Mouse (Mus musculus) ES-E14 (cell line): ENCODE results near the gene Gart. TPM values are rescaled to one million over a fixed set of nuclear protein-coding genes. Genes with fewer than 3 reads are reported as not detected.

Source experiments
- DNase-seq: peaks from one replicate; pipeline ENCODE4 v3.0.0-alpha.2; 2013; ENCODE audit warnings: low read depth, low spot score
- H3K27ac ChIP-seq: 2 replicates; pipeline ENCODE4 v1.5.1; 2012; ENCODE audit warnings: low read depth, mild to moderate bottlenecking, low read length, moderate library complexity, mixed read lengths; ENCODE audit not compliant: poor library complexity, insufficient read depth, severe bottlenecking
- H3K36me3 ChIP-seq: 2 replicates; pipeline ENCODE4 v1.6.1; 2012; ENCODE audit warnings: mild to moderate bottlenecking, low read length, moderate library complexity, mixed read lengths; ENCODE audit not compliant: control insufficient read depth, poor library complexity, insufficient read depth, severe bottlenecking
- H3K4me1 ChIP-seq, 2 experiments: fragments of 150-350 bp in 1 of 2; sonication (generic) in 1 of 2; 2 replicates each; pipeline ENCODE4 v1.6.1; 2012; ENCODE audit warnings: low read length in 2 of 2, mild to moderate bottlenecking in 1 of 2, mixed read lengths in 1 of 2; ENCODE audit not compliant: control insufficient read depth in 2 of 2, insufficient read depth in 2 of 2, poor library complexity in 1 of 2
- H3K4me3 ChIP-seq, 2 experiments: fragments of 150-350 bp in 1 of 2; sonication (generic) in 1 of 2; 2 replicates each; pipeline ENCODE4 v1.5.1; 2012; ENCODE audit warnings: low read length in 2 of 2, low read depth in 1 of 2, mild to moderate bottlenecking in 1 of 2, mixed read lengths in 1 of 2; ENCODE audit not compliant: insufficient read depth in 1 of 2, poor library complexity in 1 of 2, severe bottlenecking in 1 of 2
- H3K9ac ChIP-seq: 2 replicates; pipeline ENCODE4 v1.6.1; 2012; ENCODE audit warnings: low read depth, mild to moderate bottlenecking, low read length, mixed read lengths; ENCODE audit not compliant: poor library complexity, insufficient read depth, severe bottlenecking
- H3K9me3 ChIP-seq: fragments of 150-350 bp; sonication (generic); 2 replicates; pipeline ENCODE4 v1.6.1; 2012; ENCODE audit warnings: low read depth, mild to moderate bottlenecking, low read length; ENCODE audit not compliant: control insufficient read depth, insufficient read depth
- CHD2 ChIP-seq: IDR thresholded peaks from 2 replicates; pipeline ENCODE4 v1.6.1; 2014; ENCODE audit warnings: mild to moderate bottlenecking, low read depth, low read length, inconsistent platforms
- HCFC1 ChIP-seq: IDR thresholded peaks from 2 replicates; pipeline ENCODE4 v1.6.1; 2012; ENCODE audit warnings: low read length, inconsistent platforms, borderline replicate concordance; ENCODE audit not compliant: insufficient read depth
- MAFK ChIP-seq: IDR thresholded peaks from 2 replicates; pipeline ENCODE4 v1.6.1; 2014; ENCODE audit warnings: mild to moderate bottlenecking, low read depth, low read length, inconsistent platforms; ENCODE audit not compliant: insufficient read depth
- ZC3H11A ChIP-seq: IDR thresholded peaks from 2 replicates; pipeline ENCODE4 v1.6.1; 2012; ENCODE audit warnings: low read depth, mild to moderate bottlenecking, inconsistent platforms, low read length, borderline replicate concordance
- ZNF384 ChIP-seq: IDR thresholded peaks from 2 replicates; pipeline ENCODE4 v1.6.1; 2012; ENCODE audit warnings: low read depth, low read length, inconsistent platforms
- in situ Hi-C, 2 experiments: fragments of 600-800 bp; cut with MboI; formaldehyde crosslinking; loops; one replicate each; pipeline ENCODE4 v1.15.1; 2025; ENCODE audit warnings: low sequenced_read_pairs in 2 of 2, inconsistent platforms in 1 of 2; ENCODE audit not compliant: unreplicated experiment in 2 of 2
- total RNA-seq: library from RNA; depleted of rRNA; stranded (reverse); fragments of 300-350 nt; gene quantifications from 2 replicates; pipeline ENCODE4 v1.2.3, GENCODE M21; 2012

Gart gene
- total RNA-seq, 1 experiment: 399 TPM

DNA sequence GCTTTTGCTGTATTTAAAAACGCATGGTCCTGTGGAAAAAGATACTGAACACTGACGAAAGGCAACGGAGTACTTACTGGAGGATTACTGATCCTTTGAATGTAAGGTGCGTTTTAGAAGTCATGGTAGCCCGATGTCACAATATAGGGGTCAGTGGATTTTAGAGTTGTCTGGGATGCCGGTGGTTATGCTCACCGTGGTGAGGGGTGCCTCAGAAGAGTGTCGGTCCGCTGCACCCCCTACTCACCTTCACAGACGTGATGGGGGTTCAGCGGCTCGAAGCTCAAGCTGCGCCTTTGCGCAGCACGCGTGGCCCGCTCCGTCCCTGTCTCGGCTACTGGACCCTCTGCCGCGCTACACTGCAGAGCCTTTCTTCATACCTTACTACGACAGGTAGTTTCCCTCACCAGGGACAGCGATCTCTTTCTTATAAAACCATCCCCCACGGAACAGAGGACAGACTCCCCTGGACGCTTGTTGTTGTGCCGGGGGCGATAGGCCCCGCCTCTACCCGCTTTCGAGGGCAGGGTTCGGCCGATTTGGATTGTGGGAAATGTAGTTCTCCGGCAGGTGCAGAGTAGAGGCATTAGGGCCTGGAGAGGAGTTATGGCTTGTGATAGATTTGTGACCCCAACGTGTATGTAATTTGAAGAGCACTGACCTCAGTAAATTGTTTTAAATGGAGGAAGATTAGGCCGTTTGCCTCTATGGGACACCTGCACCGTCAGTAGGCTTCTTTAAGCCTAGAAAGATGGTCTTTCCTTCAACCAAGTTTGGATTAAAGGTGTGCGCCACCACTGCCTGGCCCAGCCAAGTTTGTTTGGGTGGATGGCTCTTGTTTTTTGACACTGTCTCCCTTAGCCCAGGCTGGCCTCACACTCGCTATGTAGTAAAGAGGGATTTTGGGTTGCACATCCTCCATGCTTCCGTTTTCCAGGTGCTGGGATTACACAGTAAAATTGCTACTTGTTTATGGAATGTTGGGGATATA is 27.9 kb downstream of the Gart start, which contains the start of gene Dnajc28:
Gene Dnajc28 (minus strand): TSS at position 516 of the 991 bp plus-strand sequence.
- Histone ChIP-seq H3K9me3 (no peaks in the 10 kb centered on the region), H3K4me1 (peaks cover 0 to 11% of the 10 kb centered on the region in 2 experiments), H3K9ac (0 out of 2 replicates have a peak within 1 kb of the TSS, but pooled peaks have one; percentile 27), H3K27ac (no peak within 1 kb of the TSS), H3K4me3 (peak within 1 kb of the TSS; percentile 67 to 68), H3K36me3 (peaks cover 26% of the 10 kb centered on the region)
- TF ChIP-seq ZC3H11A: no peak
- TF ChIP-seq HCFC1: peak; percentile 91
- no peak for TF ChIP-seq CHD2
- peak; percentile 56 for DNase-seq
- in situ Hi-C loops: no loop called here

DNA sequence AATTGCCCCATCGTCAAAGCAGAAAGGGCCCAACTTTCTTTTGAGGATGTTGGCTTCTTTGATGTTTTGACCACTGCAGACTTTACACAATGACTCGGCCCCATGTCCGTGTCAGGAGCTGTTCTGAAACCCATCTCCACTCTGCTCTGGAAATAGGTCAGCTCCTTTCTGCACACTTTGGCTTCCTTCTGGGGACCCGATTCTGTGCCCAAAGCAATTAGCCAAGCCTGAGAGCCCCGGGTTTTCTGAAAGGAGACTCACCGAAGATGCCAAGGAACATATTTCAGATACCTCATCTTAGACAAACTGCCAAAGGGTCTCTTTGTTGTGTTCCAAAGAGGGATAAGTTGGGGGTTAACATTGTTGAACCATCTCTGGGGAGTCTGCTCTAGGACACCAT is 32.2 kb downstream of the Gart start:
- no peaks in the 10 kb centered on the region for H3K9me3 ChIP-seq
- no peak for DNase-seq
- H3K36me3 ChIP-seq: no peaks in the 10 kb centered on the region
- TF ChIP-seq MAFK (no peak), ZC3H11A (no peak), ZNF384 (no peak), CHD2 (no peak), HCFC1 (no peak)
- H3K9ac ChIP-seq: no peak overlapping the region
- no peak overlapping the region for H3K27ac ChIP-seq
- no peak overlapping the region for H3K4me3 ChIP-seq
- in situ Hi-C loops: no loop called here
- H3K4me1 ChIP-seq: peaks cover 0 to 2% of the 10 kb centered on the region in 2 experiments; a peak in 1 of 4 replicates

- in situ Hi-C loops: no loop called here
Observed at GRCm38 (mm10) chr16:91612525-91612924, 34.2 kb downstream of the Gart start.

GRCm38 (mm10) chr16:91611248-91611647 is 35.5 kb downstream of the Gart start:
- Histone ChIP-seq H3K4me3 (peak overlapping the region in 1 of 2 experiments; percentile 34; a peak in 1 of 4 replicates), H3K4me1 (no peaks in the 10 kb centered on the region), H3K36me3 (no peaks in the 10 kb centered on the region), H3K9ac (no peak overlapping the region; the same call in 1 of the 2 replicates), H3K9me3 (no peaks in the 10 kb centered on the region), H3K27ac (no peak overlapping the region)
- DNase-seq: no peak
- in situ Hi-C loops: no loop called here
- TF ChIP-seq HCFC1 (no peak), ZC3H11A (no peak), ZNF384 (no peak), CHD2 (no peak), MAFK (no peak)

More at GRCm38 (mm10) chr16:91612525-91612924, 34.2 kb downstream of the Gart start:
- Histone ChIP-seq H3K27ac (no peak overlapping the region), H3K36me3 (no peaks in the 10 kb centered on the region), H3K9ac (no peak overlapping the region), H3K4me3 (no peak overlapping the region), H3K9me3 (no peaks in the 10 kb centered on the region), H3K4me1 (no peaks in the 10 kb centered on the region)
- DNase-seq: no peak
- TF ChIP-seq ZNF384 (no peak), MAFK (no peak), ZC3H11A (no peak), HCFC1 (no peak), CHD2 (no peak)
